Mouse (Mus musculus) midbrain, postnatal 0 days (tissue): ENCODE results near the gene Txnrd1. TPM values are rescaled to one million over a fixed set of nuclear protein-coding genes. Genes with fewer than 3 reads are reported as not detected.
A peak's percentile ranks its signal among the peaks of the same experiment; 100 is the strongest.

Experiments used
- ATAC-seq: fragments of 200-750 bp; cut with Nextera tagmentation; 2 replicates; pipeline ENCODE4 v1.8.0; 2017; ENCODE audit warnings: moderate number of reproducible peaks, mild to moderate bottlenecking, moderate TSS enrichment, moderate library complexity; ENCODE audit not compliant: low FRiP score
- DNase-seq: peaks from one replicate; pipeline ENCODE4 v3.0.0-alpha.2; 2015; ENCODE audit warnings: low spot score
- H3K27ac ChIP-seq: fragments of 300-500 bp; sonication (generic); 2 replicates; pipeline ENCODE4 v1.5.1; 2014; ENCODE audit warnings: low read depth, mild to moderate bottlenecking, low read length, mixed read lengths
- H3K27me3 ChIP-seq: fragments of 300-500 bp; sonication (generic); 2 replicates; pipeline ENCODE4 v1.6.1; 2014; ENCODE audit warnings: low read length, control low read depth, mixed read lengths; ENCODE audit not compliant: insufficient read depth
- H3K36me3 ChIP-seq: fragments of 300-500 bp; sonication (generic); 2 replicates; pipeline ENCODE4 v1.6.1; 2014; ENCODE audit warnings: low read length, control low read depth, mixed read lengths; ENCODE audit not compliant: insufficient read depth
- H3K4me1 ChIP-seq: fragments of 300-500 bp; sonication (generic); 2 replicates; pipeline ENCODE4 v1.6.1; 2014; ENCODE audit warnings: mild to moderate bottlenecking, control low read depth, antibody characterized with exemption, low read length, mixed read lengths; ENCODE audit not compliant: insufficient read depth
- H3K4me2 ChIP-seq: fragments of 300-500 bp; sonication (generic); 2 replicates; pipeline ENCODE4 v1.6.1; 2014; ENCODE audit warnings: low read depth, mild to moderate bottlenecking, low read length, mixed read lengths; ENCODE audit not compliant: poor library complexity, severe bottlenecking
- H3K4me3 ChIP-seq: fragments of 300-500 bp; sonication (generic); 2 replicates; pipeline ENCODE4 v1.5.1; 2014; ENCODE audit warnings: low read depth, mild to moderate bottlenecking, low read length, moderate library complexity
- H3K9ac ChIP-seq: fragments of 300-500 bp; sonication (generic); replicated peaks from 2 replicates; pipeline ENCODE4 v1.6.1; 2014; ENCODE audit warnings: mild to moderate bottlenecking, low read length, moderate library complexity, mixed read lengths; ENCODE audit not compliant: poor library complexity, severe bottlenecking
- H3K9me3 ChIP-seq: fragments of 300-500 bp; sonication (generic); 2 replicates; pipeline ENCODE4 v1.6.1; 2016; ENCODE audit warnings: low read length, control low read depth
- CTCF ChIP-seq: IDR thresholded peaks from 2 replicates; pipeline ENCODE4 v1.5.1; 2016; ENCODE audit warnings: antibody characterized with exemption, mild to moderate bottlenecking
- WGBS: fragments of 180-500 bp; shearing (Covaris S2); extraction: QIAGEN DNeasy Blood & Tissue Kit; methylation state at CpG from one replicate; pipeline ENCODE4 v1.1.7; 2014; 5-methylcytosine and 5-hydroxymethylcytosine counted together
- polyA plus RNA-seq: library from polyadenylated mRNA; unstranded; fragments of >200 nt; fragmentation: Nextera tagmentation; extraction: Ambion mirVana; gene quantifications from 2 replicates; pipeline ENCODE4 v1.2.1, GENCODE M21; 2015
- total RNA-seq: library from RNA; depleted of rRNA; stranded (reverse); fragments of >200 nt; gene quantifications from 2 replicates; pipeline ENCODE4 v1.2.3, GENCODE M21; 2014

Gene Txnrd1
- total and polyA plus RNA-seq, 2 experiments from 2014 or later = 61.7 to 83.2 TPM

GRCm38 (mm10) chr10:82823108-82823778, 10.5 kb upstream of the Txnrd1 start:
- Histone ChIP-seq H3K27ac (no peak overlapping the region), H3K9ac (no peak overlapping the region), H3K9me3 (no peaks in the 10 kb centered on the region), H3K4me2 (no peak overlapping the region), H3K36me3 (no peaks in the 10 kb centered on the region), H3K4me3 (no peak overlapping the region), H3K4me1 (no peaks in the 10 kb centered on the region), H3K27me3 (no peaks in the 10 kb centered on the region)
- 78% methylated on average over 14 of the region's 14 CpGs for WGBS
- no peak for DNase-seq
- no peak for TF ChIP-seq CTCF
- ATAC-seq = no peak

- H3K4me2 ChIP-seq = no peak overlapping the region
- no peak for ATAC-seq
- H3K9me3 ChIP-seq = no peaks in the 10 kb centered on the region
- H3K4me1 ChIP-seq = no peaks in the 10 kb centered on the region
- no peak for DNase-seq
- no peaks in the 10 kb centered on the region for H3K36me3 ChIP-seq
- no peak overlapping the region for H3K27ac ChIP-seq
- no peak for TF ChIP-seq CTCF
- no peaks in the 10 kb centered on the region for H3K27me3 ChIP-seq
- 76% methylated on average over 5 of the region's 5 CpGs for whole genome bisulfite sequencing
- no peak overlapping the region for H3K4me3 ChIP-seq
- H3K9ac ChIP-seq = no peak overlapping the region
Observed at GRCm38 (mm10) chr10:82823779-82824177, 10.0 kb upstream of the Txnrd1 start.

DNA sequence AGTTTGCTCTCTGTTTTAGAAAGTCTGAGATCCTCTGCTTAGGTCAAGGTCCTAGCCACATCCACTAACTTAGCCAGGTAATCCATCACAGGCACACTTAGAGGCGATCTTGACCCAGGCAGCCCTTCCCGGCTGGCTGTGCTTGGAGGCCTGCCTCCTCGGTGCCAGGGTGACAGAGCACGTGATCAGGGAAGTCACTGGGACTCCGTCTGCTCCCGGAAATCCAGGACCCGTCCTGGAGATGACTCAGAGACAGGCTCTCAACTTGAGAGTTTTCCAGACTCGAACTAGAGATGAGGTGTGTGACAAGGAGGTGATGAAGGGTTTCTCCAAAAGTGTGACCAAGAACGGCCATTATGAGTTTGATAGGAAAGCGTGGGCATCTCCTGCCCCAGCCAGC, 9.2 kb upstream of the Txnrd1 start:
- Histone ChIP-seq H3K4me3 (no peak overlapping the region), H3K9ac (no peak overlapping the region), H3K27ac (no peak overlapping the region), H3K9me3 (no peaks in the 10 kb centered on the region), H3K4me2 (no peak overlapping the region), H3K27me3 (no peaks in the 10 kb centered on the region), H3K4me1 (no peaks in the 10 kb centered on the region), H3K36me3 (no peaks in the 10 kb centered on the region)
- 75% methylated on average over 10 of the region's 10 CpGs for WGBS
- DNase-seq (no peak), ATAC-seq (no peak)
- no peak for TF ChIP-seq CTCF

DNA sequence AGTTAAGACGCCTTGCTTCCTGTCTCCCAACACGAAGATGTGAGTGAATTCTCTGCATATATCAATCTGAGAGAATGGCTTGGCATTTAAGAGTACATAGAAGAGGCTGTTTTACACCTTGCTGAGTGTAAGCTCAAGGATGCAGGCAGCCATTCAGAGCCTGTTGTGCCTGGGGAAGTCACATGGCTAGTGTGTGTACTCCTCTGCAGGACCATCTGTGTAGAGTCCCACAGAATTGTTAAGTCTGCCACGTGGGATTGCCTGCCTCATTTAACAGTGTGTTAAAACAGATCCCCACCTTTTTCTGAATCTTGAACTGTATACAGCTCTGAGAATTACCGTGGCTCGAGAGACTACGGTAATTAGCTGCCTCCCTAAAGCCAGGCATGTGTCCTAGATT, 7.2 kb upstream of the Txnrd1 start:
- H3K4me3 ChIP-seq = no peak overlapping the region
- H3K27ac ChIP-seq = no peak overlapping the region
- H3K9ac ChIP-seq = no peak overlapping the region
- H3K27me3 ChIP-seq = no peaks in the 10 kb centered on the region
- H3K4me2 ChIP-seq = no peak overlapping the region
- WGBS = 53% methylated on average over 6 of the region's 6 CpGs
- ATAC-seq = no peak
- DNase-seq = peak; percentile 19
- no peaks in the 10 kb centered on the region for H3K9me3 ChIP-seq
- TF ChIP-seq CTCF = no peak
- no peaks in the 10 kb centered on the region for H3K4me1 ChIP-seq
- H3K36me3 ChIP-seq = no peaks in the 10 kb centered on the region

- Histone ChIP-seq H3K27ac (no peak overlapping the region), H3K9me3 (no peaks in the 10 kb centered on the region), H3K9ac (no peak overlapping the region), H3K4me2 (no peak overlapping the region), H3K36me3 (no peaks in the 10 kb centered on the region), H3K27me3 (no peaks in the 10 kb centered on the region), H3K4me1 (no peaks in the 10 kb centered on the region), H3K4me3 (no peak overlapping the region)
- TF ChIP-seq CTCF = no peak
- no peak for ATAC-seq
- WGBS = 85% methylated on average over 3 of the region's 3 CpGs
- DNase-seq = no peak
Observed at GRCm38 (mm10) chr10:82835898-82836297, 2.1 kb downstream of the Txnrd1 start.

DNA sequence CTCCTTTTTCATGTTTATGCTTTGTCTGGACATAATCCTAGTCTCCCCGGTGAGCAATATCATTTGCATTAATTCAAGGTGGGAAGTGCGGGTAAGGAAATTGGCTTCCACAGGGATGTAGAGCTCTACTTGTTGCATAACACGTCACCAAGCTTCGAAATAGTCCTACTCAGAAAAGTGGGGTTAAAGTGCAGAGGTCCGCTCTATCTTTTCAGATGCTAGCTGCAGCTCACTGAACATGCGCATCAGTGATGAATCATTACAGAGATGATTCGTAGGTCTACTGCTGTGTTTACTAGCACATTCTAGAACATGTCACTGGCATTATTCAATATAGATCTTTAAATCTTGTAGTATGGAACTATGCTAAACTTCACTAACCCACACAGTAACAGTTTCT, 4.6 kb downstream of the Txnrd1 start:
- ATAC-seq (no peak), DNase-seq (no peak)
- H3K36me3 ChIP-seq = no peaks in the 10 kb centered on the region
- H3K4me2 ChIP-seq = no peak overlapping the region
- WGBS = 76% methylated on average over 7 of the region's 7 CpGs
- H3K4me1 ChIP-seq = no peaks in the 10 kb centered on the region
- H3K27ac ChIP-seq = no peak overlapping the region
- H3K9ac ChIP-seq = no peak overlapping the region
- H3K27me3 ChIP-seq = no peaks in the 10 kb centered on the region
- H3K9me3 ChIP-seq = no peaks in the 10 kb centered on the region
- H3K4me3 ChIP-seq = no peak overlapping the region
- TF ChIP-seq CTCF = no peak
